Mouse (Mus musculus) thymus, postnatal 14 days (tissue): Measurements from ENCODE around the gene Nln.

ENCODE experiments used
- DNase-seq: peaks from one replicate; pipeline ENCODE4 v3.0.0; 2021

The Nln gene

DNA sequence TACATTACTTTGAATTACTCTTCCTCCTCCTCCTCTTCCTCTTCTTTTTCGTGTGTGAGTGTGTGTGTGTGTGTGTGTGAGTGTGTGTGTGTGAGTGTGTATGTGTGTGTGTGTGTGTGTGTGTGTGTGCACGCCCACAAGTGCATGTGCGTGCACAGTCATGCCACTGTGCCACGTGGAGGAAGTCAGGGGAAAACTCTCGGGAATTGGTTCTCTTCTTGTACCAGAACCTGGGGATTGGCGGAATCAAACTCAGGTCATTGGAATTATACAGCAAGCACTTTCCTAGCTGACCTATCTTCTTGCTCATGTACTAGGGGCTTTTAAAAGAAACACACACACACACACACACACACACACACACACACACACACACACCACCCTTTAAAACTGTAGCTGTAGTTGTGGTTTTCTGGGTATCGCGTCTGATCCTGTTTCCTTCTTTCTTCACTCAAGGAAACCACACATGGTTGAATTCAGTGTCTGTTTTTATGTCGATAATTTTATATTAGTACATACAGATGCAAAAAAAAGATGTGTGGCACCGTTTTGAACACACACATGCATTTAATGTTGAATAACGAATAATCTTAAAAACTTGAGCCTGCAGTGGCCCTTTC lies 97.1 kb downstream of the Nln start:
- DNase-seq: no peak

DNA sequence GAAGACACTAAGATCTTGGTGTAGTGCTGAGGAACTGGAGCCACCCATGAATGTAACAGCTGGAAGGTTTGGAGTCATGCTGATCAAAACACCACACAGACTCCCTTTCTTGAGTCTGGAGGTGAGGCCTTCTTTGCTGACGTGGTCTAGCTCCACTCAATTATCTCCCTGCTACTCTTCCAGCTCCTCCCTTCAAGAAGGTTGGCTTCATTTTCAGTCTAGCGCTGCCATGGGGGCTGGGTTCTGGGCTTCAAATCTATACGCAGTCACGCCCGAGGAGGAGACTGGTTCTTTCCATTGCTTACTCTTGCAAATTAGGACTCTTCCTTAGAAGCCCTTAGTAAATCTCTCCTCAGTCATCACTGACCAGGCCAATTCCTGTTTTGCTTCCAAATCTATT lies 98.1 kb downstream of the Nln start:
- DNase-seq: no peak

DNA sequence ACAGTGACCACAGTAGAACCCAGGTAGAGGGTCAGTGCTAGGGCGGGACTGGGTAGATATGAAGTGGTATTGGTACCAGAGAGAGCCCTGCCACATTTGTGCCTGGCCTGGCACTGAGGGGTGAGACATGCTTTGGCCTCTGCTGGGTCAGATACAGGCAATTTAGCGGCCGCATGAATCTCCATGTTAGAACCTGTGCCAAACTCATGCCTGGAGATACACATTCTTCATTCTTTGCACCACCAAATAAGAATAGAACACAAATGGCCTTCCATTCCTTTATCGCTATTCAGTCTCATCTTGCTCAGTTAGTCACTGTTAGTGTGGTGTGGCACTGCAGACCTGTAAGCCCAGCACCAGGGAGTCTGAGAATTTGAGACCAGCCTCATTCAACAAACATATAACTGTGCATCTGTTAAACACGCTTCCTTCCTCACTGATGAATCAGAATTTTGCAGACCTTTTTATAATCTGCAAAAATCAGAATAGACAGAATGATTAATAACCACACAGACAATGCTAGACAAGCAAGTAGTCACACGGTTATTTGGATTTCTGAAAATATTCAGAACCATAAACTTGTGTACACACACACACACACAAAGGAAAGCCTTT lies 104.1 kb downstream of the Nln start:
- no peak for DNase-seq

DNA sequence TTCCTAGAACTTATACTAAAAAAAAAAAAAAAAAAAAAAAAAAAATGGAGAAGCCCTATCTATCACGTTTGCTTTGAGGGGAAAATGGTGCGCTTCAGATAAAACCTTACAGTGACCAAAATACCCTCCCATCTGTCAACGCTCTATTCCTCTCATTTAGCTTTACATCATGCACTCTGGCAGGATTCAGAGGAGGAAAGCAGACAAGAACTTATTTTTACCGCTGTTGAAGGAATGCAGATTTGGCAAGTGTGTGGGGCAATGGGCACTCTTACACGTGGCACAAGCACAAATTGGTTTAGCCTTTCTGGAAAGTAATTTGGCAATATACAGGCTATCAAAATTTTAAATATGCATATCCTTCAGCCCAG lies 115.3 kb downstream of the Nln start:
- DNase-seq: no peak

DNA sequence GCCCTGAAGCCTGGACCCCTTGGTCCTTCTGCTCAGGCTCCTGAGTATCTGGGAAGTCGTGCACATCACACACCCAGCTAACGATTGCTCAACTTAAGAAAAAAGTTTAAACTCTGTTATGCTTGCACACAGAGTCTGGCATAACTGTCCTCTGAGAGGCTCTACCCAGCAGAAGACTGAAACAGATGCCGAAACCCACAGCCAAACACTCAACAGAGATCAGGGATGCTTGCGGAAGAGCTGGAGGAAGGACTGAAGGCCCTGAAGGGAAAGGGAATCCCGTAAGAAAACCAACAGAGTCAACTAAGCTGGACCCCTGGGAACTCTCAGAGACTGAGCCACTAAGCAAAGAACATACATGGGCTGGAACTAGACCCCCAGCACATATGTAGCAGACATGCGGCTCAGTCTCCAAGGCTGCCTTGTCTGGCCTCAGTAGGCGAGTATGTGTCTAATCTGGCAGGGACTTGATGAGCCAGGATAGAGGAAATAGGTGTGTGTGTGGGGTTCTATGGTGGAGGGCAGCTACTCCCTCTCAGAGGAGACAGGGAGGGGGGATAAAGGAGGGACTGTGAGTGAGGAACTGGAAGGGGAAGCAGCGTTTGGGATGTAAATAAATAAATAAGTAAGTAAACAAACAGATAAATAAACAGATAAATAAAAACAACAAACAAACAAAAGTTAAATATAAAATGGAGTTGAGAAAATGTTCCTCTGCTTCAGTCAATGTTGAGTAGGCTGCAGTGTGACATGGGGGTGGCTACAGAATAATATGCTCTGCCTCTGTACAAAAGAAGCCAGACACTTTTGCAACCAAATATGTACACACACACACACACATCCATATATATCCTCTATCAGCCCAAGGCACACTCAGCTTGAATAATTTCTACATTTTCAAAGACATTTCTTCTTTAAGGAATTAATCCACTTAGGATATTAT lies 116.0 kb downstream of the Nln start:
- DNase-seq: no peak

DNA sequence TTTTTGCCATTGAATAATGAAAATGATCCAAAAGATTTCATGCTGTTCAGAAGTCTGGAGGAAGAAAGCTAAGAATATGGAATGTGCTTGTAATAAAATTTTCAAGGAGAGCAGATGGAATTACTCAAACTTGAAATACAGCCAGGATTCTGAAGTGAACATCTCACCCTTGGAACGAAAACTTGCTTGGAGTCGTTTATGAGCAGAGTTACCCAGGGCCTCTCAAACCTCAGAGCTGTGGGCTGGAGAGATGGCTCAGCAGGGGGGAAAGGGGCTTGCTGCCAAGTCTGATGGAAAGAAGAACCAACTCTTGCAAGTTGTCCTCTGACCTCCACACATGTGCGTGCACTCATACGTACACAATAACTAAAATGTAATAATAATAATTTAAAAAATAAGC lies 122.8 kb downstream of the Nln start:
- no peak for DNase-seq

DNA sequence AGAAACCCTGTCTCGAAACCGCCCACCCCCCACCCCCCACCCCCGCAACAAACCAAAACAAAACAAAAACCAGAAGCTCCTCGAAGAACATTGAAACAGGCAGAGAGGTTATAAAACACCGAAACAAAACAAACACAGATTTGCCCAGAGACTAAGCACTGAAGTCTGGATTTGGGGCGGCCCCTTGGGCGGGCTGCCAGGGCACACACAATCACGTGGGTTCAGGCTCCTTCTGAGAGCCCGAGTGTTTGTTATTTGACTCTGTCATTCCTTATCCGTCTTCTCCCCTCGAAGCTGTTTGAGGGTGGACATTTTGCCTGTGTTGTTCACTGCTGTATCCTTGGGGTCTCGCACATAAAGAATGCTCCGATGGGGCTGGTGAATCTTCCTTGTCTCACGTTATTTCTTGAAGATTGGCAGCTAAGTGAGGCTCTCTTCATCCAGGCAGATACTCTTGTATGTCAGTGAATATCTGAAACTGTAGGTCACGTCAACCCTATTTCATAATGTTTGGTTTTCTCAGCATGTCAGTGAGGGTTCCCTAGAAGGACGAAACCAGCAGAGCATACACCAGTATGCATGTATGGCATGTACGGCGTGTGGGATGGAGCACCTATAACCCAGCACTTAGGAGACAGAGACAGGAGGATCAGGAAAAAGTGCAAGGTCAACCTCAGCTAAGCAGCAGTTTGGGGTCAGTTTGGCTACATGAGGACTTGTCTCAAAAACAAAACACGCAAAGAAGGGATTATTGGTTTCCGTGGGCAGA lies 123.7 kb downstream of the Nln start:
- no peak for DNase-seq

DNA sequence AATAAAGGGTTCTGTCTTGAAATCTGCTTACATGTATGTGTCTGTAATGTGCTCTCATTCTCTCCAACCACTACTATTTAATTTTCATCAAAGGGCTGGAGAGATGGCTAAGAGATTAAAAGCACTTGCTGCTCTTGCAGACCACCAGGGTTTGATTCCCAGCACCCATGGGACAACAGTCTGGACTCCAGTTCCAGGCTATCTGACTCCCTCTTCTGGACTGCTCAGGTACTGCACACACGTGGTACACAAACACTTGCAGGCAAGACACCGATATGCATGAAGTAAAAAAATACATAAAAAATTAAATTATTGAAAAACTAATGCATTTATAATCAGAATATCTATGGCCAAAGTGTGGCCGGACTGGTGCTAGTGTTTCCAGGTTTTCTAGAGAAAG lies 127.0 kb downstream of the Nln start:
- DNase-seq: no peak

DNA sequence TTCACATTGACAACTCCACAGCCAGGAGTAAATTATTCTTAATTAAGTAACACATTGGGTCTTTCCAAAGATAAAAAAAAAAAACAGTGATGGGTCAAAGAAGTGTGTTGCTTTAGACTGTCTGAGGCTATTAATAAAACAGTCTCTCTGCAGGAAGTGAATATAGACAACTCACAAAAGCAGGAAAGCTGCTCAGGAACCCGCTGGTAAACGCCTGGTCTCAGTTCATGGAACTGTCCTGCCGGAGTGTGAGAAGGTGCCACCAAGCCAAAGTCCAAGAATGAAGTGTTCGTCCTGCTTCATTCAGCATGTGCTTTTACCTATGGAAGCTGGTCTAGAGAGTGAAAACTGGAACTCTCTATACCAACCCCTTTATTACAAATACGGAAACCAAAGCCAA lies 129.0 kb downstream of the Nln start:
- DNase-seq: no peak

DNA sequence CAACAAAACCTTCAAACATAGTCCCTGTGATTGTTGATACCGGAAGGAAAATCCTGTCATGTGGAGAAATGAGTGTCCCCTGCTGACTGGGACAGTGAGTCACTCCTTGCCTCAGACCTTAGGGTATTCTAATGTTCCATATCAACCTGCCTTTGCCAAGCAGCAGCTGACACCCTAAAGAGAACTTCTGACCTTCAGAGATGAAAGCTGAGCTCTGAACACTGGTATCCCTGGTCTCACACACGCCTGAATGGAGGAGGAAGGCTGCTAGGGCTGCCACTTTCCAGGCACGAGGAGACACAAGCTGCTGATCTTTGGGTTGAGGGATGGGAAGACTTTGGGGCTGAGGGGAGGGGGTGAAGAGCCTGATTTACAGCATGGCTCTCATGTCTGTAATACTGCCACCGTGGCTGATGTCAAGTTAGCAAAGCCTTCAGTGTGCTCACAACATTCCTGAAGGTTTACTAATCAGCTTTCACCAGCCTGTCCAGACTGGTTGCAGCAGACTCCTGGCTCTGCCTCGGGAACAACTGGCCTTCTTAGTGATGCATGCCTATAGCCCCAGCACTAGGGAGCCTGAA lies 131.0 kb downstream of the Nln start:
- no peak for DNase-seq

DNA sequence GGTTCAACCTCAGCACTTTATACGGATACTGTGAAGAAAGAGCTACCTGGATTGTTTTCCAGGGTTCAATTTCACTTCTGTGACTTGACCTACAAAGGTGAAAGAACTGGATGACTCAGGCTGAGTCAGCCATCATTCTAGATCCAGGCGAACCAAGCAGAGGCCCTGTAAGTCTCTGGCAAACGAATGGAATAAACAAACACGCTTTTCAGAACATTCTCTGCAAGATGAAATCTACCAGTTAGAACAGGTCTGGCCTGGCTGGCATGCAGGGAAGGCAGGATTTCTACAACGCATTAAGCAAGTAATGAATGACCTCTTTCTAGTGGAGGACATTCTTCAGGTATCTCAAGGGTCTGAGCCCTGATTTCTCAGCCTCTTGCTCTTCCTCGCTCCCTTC lies 131.6 kb downstream of the Nln start:
- DNase-seq: no peak

DNA sequence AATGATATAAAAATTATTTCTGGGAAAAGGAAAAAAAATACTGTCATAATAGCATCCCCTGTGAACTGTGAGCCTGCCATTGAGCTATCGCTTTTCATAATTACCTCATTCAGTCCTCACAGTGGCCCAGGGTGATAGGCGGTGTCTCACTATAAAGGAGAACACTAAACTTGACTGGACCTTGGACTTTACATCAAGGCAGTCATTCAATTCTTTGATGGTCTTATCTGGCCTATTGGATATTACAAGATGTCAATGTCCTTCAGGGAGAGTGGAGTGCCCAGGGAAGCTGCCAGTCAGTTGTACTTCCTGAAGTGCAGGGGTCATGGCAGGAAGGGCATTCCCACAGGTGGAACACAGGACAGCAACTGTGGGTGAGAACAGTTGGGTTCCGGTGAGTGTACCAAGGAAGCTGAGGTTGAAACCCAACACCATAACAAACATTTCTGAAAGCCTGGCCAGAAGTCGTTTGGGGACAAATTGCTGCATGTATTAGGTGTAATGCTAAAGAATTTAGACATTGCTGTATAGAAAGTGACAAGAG lies 133.2 kb downstream of the Nln start:
- no peak for DNase-seq

DNA sequence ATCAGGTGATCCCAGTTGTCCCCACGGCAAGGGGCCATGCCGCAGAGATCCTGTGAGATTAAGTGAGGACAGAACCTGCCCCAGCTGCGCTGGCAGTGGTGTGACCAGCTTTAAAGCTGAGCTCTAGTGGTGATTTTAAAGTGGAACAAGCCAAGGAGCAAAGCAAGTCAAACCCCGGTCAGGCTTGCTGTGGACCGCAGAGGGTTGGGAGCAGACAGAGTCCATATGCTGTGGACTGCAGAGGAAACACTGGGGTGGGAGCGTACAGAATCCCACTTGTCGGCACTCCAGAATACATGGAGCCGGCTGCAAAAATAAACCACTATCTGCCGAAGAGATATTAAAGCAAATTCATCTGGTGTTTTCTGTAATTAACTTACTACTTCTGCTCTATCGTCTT lies 134.3 kb downstream of the Nln start:
- DNase-seq: no peak

DNA sequence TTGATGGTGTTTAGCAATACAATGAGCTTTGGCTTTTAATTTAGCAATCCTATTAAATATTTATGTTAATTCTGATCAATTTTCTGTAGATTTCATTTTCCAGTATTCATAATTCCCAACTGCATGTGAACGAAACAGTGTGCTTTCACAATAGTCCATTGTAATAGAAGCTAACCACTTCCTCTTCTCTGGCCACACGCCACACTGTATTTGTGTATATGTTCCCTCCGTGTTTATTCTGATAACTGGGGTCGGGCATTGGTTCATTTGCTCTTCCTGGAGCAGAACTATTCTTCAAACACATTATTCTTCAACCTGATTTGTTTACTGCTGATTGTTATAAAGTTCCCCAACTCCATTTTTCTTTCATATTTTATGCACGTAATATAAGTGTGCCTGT lies 135.4 kb downstream of the Nln start:
- DNase-seq: no peak
